Mouse (Mus musculus) E14TG2a.4 (cell line): ENCODE data around the gene Por.

Source experiments
- CTCF ChIP-seq: conservative IDR thresholded peaks from 2 replicates; pipeline ENCODE4 v1.5.1; 2014; ENCODE audit warnings: low read length
- NANOG ChIP-seq: IDR thresholded peaks from 2 replicates; pipeline ENCODE4 v1.6.1; 2014; ENCODE audit warnings: borderline replicate concordance, low read length, mixed read lengths

GRCm38 (mm10) chr5:135720121-135720520, 50.3 kb downstream of the Por start:
- TF ChIP-seq CTCF: no peak
- no peak for TF ChIP-seq NANOG
